Mouse (Mus musculus): ENCODE measurements around the gene Agfg2. TPM values are rescaled to one million over a fixed set of nuclear protein-coding genes. Genes with fewer than 3 reads are reported as not detected.

The Agfg2 gene
- polyA plus RNA-seq, 1 experiment from 2014 or later: 12.2 TPM

DNA sequence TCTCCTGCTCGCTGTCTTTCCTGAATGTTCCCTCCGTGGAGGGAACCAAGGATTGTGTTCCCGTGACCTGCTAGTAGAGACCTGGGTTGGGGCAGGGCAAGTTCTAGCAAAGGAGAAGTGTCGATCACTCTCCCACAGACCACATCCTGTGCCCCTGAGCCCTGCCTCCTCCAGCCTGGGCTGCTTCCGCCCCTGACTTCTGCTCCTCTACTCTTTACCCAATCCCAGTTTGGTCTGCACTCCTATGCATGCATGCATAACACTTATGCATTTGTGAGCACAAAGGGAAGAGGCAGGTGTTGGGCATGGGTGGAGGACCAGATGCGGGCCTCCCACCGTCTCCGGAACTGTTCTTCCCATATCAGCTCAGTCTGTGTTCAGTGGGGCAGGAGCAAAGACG, 53.4 kb downstream of the Agfg2 start:
- peak overlapping the region; percentile 75 for H3K9ac ChIP-seq
- peaks cover 20% of the 10 kb centered on the region for H3K4me1 ChIP-seq (ENCODE audit: insufficient read depth)
- peak overlapping the region; percentile 68 for H3K27ac ChIP-seq (ENCODE audit: low read depth)
- H3K4me3 ChIP-seq (ENCODE audit: low read depth, low read length): peak overlapping the region; percentile 94
- ATAC-seq (ENCODE audit: insufficient read depth) (no peak), DNase-seq (no peak)
- WGBS: 54% methylated on average over 9 of the region's 9 CpGs
- peaks cover 31% of the 10 kb centered on the region for H3K36me3 ChIP-seq (ENCODE audit: insufficient read depth)
- no peak for TF ChIP-seq CTCF (IDR thresholded peaks at IDR 0.05; ENCODE audit: low read depth)
- no peaks in the 10 kb centered on the region for H3K9me3 ChIP-seq (ENCODE audit: low read depth, low read length)
- H3K4me2 ChIP-seq: peak overlapping the region; percentile 90
- no peaks in the 10 kb centered on the region for H3K27me3 ChIP-seq (ENCODE audit: insufficient read depth, low read length)

DNA sequence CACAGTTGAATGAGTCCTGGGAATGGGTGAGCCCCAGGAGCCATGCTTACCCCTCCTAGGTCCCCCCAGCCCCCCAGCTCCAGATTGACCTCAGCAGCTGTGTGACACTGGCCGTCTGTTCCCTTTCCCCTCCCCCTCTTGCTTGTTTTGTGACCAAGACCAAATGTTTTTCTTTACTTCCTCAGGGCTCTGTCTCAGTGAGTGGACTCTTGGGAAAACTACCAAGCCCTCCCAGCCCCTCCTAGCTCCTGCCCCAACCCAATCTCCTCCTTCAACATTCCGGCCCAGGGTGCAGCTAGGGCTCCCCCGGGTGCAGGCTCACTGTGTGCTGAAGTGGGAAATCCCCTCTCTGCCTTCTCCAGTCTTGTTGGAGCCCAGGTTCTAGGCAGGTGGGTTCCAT, 53.9 kb downstream of the Agfg2 start:
- Histone ChIP-seq H3K4me3 (ENCODE audit: low read depth, low read length) (peak overlapping the region; percentile 94), H3K27ac (ENCODE audit: low read depth) (peak overlapping the region; percentile 68), H3K9ac (peak overlapping the region; percentile 75), H3K36me3 (ENCODE audit: insufficient read depth) (peaks cover 26% of the 10 kb centered on the region), H3K4me1 (ENCODE audit: insufficient read depth) (peaks cover 20% of the 10 kb centered on the region), H3K9me3 (ENCODE audit: low read depth, low read length) (no peaks in the 10 kb centered on the region), H3K4me2 (peak overlapping the region; percentile 90), H3K27me3 (ENCODE audit: insufficient read depth, low read length) (no peaks in the 10 kb centered on the region)
- no peak for TF ChIP-seq CTCF (IDR thresholded peaks at IDR 0.05; ENCODE audit: low read depth)
- DNase-seq: peak; percentile 51
- WGBS: 17% methylated on average over 3 of the region's 3 CpGs
- ATAC-seq (ENCODE audit: insufficient read depth): no peak

DNA sequence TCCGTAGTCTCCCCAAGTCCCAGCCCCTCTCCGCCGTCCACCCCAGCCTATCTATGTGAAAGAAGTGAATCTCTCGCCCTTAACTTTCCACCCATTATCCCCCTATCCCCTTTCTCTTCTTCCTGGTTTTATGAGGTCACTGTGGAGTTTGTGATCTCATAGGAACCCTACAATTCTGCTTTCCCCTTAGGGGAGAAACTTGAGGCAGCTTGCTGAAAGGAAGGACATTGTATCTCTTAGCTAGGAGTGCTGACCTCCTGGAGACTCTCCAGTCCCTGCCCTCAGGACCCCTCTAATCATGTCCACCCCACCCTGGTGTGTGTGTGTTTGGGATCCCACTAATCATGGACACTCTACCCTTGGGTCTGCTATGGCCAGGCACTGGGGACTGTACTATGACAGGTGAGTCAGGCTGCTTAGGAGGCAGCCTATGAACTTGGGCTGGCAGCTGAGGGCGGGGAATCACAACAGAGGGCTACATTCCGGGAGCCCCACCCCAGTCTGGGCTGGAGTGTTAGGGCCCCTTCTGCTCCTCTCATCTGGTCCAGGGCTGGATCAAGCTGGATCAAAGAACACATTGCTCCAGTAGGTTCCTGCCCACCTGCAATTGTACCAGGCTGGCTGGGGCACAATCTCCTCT, 54.5 kb downstream of the Agfg2 start:
- H3K4me3 ChIP-seq (ENCODE audit: low read depth, low read length): peak overlapping the region; percentile 94
- H3K9ac ChIP-seq: peak overlapping the region; percentile 75
- H3K4me1 ChIP-seq (ENCODE audit: insufficient read depth): peaks cover 20% of the 10 kb centered on the region
- H3K27ac ChIP-seq (ENCODE audit: low read depth): peak overlapping the region; percentile 97
- H3K36me3 ChIP-seq (ENCODE audit: insufficient read depth): peaks cover 20% of the 10 kb centered on the region
- no peak for TF ChIP-seq CTCF (IDR thresholded peaks at IDR 0.05; ENCODE audit: low read depth)
- peak overlapping the region; percentile 90 for H3K4me2 ChIP-seq
- 16% methylated on average over 6 of the region's 6 CpGs for WGBS
- no peaks in the 10 kb centered on the region for H3K27me3 ChIP-seq (ENCODE audit: insufficient read depth, low read length)
- no peak for ATAC-seq (ENCODE audit: insufficient read depth)
- no peaks in the 10 kb centered on the region for H3K9me3 ChIP-seq (ENCODE audit: low read depth, low read length)
- peak; percentile 45 for DNase-seq

DNA sequence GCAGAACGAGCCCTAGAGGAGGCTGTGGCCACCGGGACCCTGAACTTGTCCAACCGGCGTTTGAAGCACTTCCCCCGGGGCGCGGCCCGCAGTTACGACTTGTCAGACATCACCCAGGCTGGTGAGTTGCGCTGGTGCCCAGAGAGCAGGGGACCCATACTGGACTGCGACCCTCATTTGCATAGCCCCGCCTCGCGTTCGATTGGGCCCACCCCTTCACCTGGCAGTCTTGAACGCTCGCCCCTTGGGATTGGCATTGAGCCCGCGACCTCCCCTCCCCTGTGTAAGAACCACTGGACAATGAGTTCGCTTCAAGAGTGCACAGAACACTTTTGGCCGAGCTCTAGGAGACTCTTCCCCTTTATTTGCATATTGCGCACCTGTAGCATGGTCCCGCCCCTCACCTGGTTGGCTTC, 55.2 kb downstream of the Agfg2 start:
- Histone ChIP-seq H3K9ac (peak overlapping the region; percentile 75), H3K27me3 (ENCODE audit: insufficient read depth, low read length) (no peaks in the 10 kb centered on the region), H3K4me2 (peak overlapping the region; percentile 90), H3K9me3 (ENCODE audit: low read depth, low read length) (no peaks in the 10 kb centered on the region), H3K27ac (ENCODE audit: low read depth) (peak overlapping the region; percentile 97), H3K4me1 (ENCODE audit: insufficient read depth) (peaks cover 20% of the 10 kb centered on the region), H3K4me3 (ENCODE audit: low read depth, low read length) (peak overlapping the region; percentile 94), H3K36me3 (ENCODE audit: insufficient read depth) (peaks cover 16% of the 10 kb centered on the region)
- peak; percentile 45 for ATAC-seq (ENCODE audit: insufficient read depth)
- under 1% methylated on average over 23 of the region's 23 CpGs for WGBS
- DNase-seq: peak; percentile 78
- TF ChIP-seq CTCF (IDR thresholded peaks at IDR 0.05; ENCODE audit: low read depth): no peak

DNA sequence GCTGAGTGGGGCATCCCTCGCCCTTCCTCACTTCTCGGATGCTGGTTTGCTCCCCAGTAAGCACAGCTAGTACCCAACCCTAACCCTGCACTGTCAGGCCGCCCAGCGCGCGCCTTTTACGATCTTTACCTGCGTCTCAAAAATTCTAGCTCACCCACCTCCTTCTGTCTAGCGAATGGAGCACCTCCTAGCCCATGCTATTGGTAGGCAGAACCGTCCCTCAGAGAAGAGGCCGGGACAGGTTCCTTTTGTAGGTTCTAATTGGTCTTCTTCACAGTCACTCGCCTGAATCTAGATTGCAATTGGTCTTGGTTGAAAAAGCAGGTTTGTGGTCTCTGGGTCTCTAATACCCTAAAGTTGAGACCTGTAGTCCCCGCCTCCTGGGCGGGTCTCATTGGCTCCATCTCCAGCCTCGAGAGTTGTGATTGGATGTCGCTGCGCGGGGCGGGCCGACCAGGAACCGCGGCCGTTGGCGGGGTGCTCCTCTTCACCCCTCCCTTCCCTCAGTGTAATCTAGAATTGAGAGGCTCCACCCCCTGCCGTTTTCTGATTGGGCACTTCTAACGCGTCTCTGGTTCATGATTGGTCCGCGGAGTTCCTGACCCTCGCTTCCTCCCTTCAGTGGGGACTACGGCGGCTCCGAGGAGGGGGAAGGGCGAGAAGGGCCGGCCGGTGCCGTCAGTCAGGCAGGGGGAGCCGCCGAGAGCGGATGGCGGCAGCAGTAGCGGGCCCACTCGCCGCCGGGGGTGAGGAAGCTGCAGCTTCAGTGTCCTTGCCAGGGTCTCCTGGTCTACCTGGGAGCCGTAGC, 55.8 kb downstream of the Agfg2 start, which contains the start of the genes Fbxo24, Lrch4 and Gm20605:
Gene Fbxo24, minus strand, starts transcription at position 505 of the 808 bp plus-strand sequence.
Gene Lrch4, plus strand, starts transcription at position 624 of the 808 bp plus-strand sequence.
Gene Gm20605, plus strand, starts transcription at position 678 of the 808 bp plus-strand sequence.
- ATAC-seq (ENCODE audit: insufficient read depth): peak; percentile 97
- WGBS: under 1% methylated on average over 46 of the region's 46 CpGs

DNA sequence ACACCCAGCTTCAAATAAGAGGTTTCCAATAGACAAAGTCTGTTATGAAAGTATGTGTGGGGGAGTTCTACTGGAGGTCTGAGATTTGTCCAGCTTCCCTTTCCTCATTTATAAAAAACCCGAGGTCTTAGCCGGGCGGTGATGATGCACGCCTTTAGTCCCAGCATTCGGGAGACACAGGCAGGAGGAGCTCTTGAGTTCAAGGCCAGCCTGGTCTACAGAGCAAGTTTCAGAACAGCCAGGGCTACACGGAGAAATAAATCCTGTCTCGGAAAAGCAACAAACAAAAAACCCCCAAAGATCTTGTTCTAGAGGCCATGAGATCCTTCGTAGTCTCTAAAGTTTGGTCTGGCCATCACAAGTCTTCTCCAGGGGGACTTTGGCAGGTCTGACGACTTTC, 56.5 kb downstream of the Agfg2 start:
- Histone ChIP-seq H3K36me3 (ENCODE audit: insufficient read depth) (peaks cover 6% of the 10 kb centered on the region; the same call in 1 of the 2 replicates), H3K9ac (peak overlapping the region; percentile 61), H3K4me3 (ENCODE audit: low read depth, low read length) (peak overlapping the region; percentile 94), H3K4me1 (ENCODE audit: insufficient read depth) (peaks cover 20% of the 10 kb centered on the region), H3K9me3 (ENCODE audit: low read depth, low read length) (no peaks in the 10 kb centered on the region), H3K4me2 (peak overlapping the region; percentile 90), H3K27me3 (ENCODE audit: insufficient read depth, low read length) (no peaks in the 10 kb centered on the region), H3K27ac (ENCODE audit: low read depth) (peak overlapping the region; percentile 90)
- DNase-seq (peak; percentile 53), ATAC-seq (ENCODE audit: insufficient read depth) (no peak)
- WGBS: under 1% methylated on average over 9 of the region's 9 CpGs
- TF ChIP-seq CTCF (IDR thresholded peaks at IDR 0.05; ENCODE audit: low read depth): no peak

More for the DNA sequence above, 55.8 kb downstream of the Agfg2 start, which contains the start of the genes Fbxo24, Lrch4 and Gm20605:
- peaks cover 20% of the 10 kb centered on the region for H3K4me1 ChIP-seq (ENCODE audit: insufficient read depth)
- H3K9ac ChIP-seq: peak within 1 kb of the TSS; percentile 75
- peaks cover 10% of the 10 kb centered on the region for H3K36me3 ChIP-seq (ENCODE audit: insufficient read depth)
- no peaks in the 10 kb centered on the region for H3K9me3 ChIP-seq (ENCODE audit: low read depth, low read length)
- peak; percentile 100 for DNase-seq
- H3K4me3 ChIP-seq (ENCODE audit: low read depth, low read length): peak within 1 kb of the TSS; percentile 94
- peak within 1 kb of the TSS; percentile 90 for H3K4me2 ChIP-seq
- H3K27me3 ChIP-seq (ENCODE audit: insufficient read depth, low read length): no peaks in the 10 kb centered on the region
- 0 out of 2 replicates have a peak, but pooled peaks have one; percentile 2 for TF ChIP-seq CTCF (IDR thresholded peaks at IDR 0.05; ENCODE audit: low read depth)
- peak within 1 kb of the TSS; percentile 97 for H3K27ac ChIP-seq (ENCODE audit: low read depth)

All from lung, embryonic 14.5 days (tissue).